Mouse (Mus musculus): ENCODE data around the gene Hsd3b7.

- TF ChIP-seq EP300 (IDR thresholded peaks at IDR 0.05; ENCODE audit: low read depth) (no peak), CTCF (IDR thresholded peaks at IDR 0.05; ENCODE audit: low read depth) (no peak)
These were observed 32.6 kb upstream of the Hsd3b7 start for GRCm38 (mm10) chr7:127767671-127768345.

Measured in heart, postnatal 0 days (tissue).